Mouse (Mus musculus): ENCODE results near the gene Tbc1d22b. TPM values are rescaled to one million over a fixed set of nuclear protein-coding genes. Genes with fewer than 3 reads are reported as not detected.
A peak's percentile ranks its signal among the peaks of the same experiment; 100 is the strongest.
"Not testable (repeated sequence)": the region's sequence is repeated elsewhere in the genome, so short reads cannot be mapped to it uniquely, and the experiment has no call there.

Tbc1d22b gene
- polyA plus RNA-seq, 1 experiment from 2014 or later: 27.7 TPM

DNA sequence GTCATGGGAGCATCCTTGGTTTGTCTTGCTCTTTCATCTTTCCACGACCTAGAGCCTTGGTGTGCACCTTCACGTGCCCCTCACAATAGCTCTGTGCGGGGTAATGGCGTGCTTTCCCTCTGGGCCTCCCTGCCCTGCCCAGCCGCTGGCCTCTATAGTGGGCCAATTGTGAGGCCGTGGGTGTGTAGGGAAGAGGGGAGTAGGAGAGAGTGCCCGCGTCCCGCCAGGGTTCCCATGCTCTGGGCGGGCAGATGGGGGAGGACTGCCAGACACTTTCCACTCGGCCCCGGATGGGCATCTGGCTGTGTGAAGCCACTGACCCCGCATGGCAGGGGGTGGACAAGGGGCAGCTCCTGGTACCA, 47.2 kb downstream of the Tbc1d22b start:
- DNase-seq: no peak
- Histone ChIP-seq H3K4me3 (replicated peaks; ENCODE audit: low read depth, low read length) (no peak overlapping the region), H3K27ac (replicated peaks; ENCODE audit: low read depth, low read length) (no peak overlapping the region), H3K27me3 (ENCODE audit: control insufficient read depth, insufficient read depth, low read length) (no peaks in the 10 kb centered on the region), H3K9me3 (ENCODE audit: control insufficient read depth, low read length) (no peaks in the 10 kb centered on the region), H3K4me1 (ENCODE audit: control insufficient read depth, insufficient read depth, low read length) (no peaks in the 10 kb centered on the region), H3K4me2 (ENCODE audit: low read length) (no peak overlapping the region), H3K36me3 (ENCODE audit: control insufficient read depth, insufficient read depth, low read length) (peaks cover 49% of the 10 kb centered on the region), H3K9ac (replicated peaks; ENCODE audit: low read length) (no peak overlapping the region)
- WGBS: 70% methylated on average over 13 of the region's 13 CpGs
- ATAC-seq (ENCODE audit: low FRiP score, low TSS enrichment): no peak

DNA sequence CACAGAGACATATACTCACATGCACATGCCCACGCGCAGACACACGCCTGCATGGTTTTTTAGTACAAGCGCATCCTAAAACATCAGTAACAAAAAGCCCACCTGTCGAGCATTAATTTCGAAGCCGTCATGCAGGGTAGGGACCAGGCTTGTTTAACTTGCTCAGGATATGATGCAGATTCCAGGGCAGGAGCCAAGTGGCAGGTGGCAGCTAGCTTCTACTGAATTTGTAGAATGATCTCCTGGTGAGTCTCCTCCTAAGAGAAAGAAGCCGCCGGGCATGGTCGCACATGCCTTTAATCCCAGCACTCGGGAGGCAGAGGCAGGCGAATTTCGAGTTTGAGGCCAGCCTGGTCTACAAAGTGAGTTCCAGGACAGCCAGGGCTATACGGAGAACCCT, 49.5 kb downstream of the Tbc1d22b start:
- no peak overlapping the region for H3K27ac ChIP-seq (replicated peaks; ENCODE audit: low read depth, low read length)
- no peaks in the 10 kb centered on the region for H3K9me3 ChIP-seq (ENCODE audit: control insufficient read depth, low read length)
- no peaks in the 10 kb centered on the region for H3K27me3 ChIP-seq (ENCODE audit: control insufficient read depth, insufficient read depth, low read length)
- peaks cover 59% of the 10 kb centered on the region for H3K36me3 ChIP-seq (ENCODE audit: control insufficient read depth, insufficient read depth, low read length)
- H3K4me1 ChIP-seq (ENCODE audit: control insufficient read depth, insufficient read depth, low read length): no peaks in the 10 kb centered on the region
- no peak for DNase-seq
- no peak for ATAC-seq (ENCODE audit: low FRiP score, low TSS enrichment)
- no peak overlapping the region for H3K4me2 ChIP-seq (ENCODE audit: low read length)
- WGBS: 91% methylated on average over 14 of the region's 14 CpGs
- no peak overlapping the region for H3K4me3 ChIP-seq (replicated peaks; ENCODE audit: low read depth, low read length)
- H3K9ac ChIP-seq (replicated peaks; ENCODE audit: low read length): no peak overlapping the region

DNA sequence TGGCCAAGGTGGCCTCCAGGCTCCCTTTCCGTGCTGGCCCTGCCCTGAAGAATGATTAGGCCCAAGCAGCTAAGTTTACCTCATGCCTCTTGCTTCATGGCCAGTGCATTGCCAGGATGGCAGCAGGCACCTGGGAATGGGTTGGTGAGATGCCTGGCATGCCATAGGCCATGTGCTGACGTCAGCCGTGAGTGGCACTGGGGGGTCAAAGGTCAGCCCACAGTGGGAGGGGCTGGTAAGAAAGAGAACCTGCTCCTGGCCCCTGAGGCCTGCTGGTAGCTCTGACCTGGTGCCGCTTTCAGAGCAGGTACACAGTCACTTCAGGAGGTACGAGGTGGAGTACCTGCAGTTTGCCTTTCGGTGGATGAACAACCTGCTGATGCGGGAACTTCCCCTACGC, 50.0 kb downstream of the Tbc1d22b start:
- DNase-seq (no peak), ATAC-seq (ENCODE audit: low FRiP score, low TSS enrichment) (no peak)
- no peaks in the 10 kb centered on the region for H3K4me1 ChIP-seq (ENCODE audit: control insufficient read depth, insufficient read depth, low read length)
- H3K36me3 ChIP-seq (ENCODE audit: control insufficient read depth, insufficient read depth, low read length): peaks cover 60% of the 10 kb centered on the region
- 88% methylated on average over 8 of the region's 8 CpGs for WGBS
- no peak overlapping the region for H3K4me3 ChIP-seq (replicated peaks; ENCODE audit: low read depth, low read length)
- H3K27ac ChIP-seq (replicated peaks; ENCODE audit: low read depth, low read length): no peak overlapping the region
- no peak overlapping the region for H3K9ac ChIP-seq (replicated peaks; ENCODE audit: low read length)
- no peaks in the 10 kb centered on the region for H3K9me3 ChIP-seq (ENCODE audit: control insufficient read depth, low read length)
- no peak overlapping the region for H3K4me2 ChIP-seq (ENCODE audit: low read length)
- H3K27me3 ChIP-seq (ENCODE audit: control insufficient read depth, insufficient read depth, low read length): no peaks in the 10 kb centered on the region

DNA sequence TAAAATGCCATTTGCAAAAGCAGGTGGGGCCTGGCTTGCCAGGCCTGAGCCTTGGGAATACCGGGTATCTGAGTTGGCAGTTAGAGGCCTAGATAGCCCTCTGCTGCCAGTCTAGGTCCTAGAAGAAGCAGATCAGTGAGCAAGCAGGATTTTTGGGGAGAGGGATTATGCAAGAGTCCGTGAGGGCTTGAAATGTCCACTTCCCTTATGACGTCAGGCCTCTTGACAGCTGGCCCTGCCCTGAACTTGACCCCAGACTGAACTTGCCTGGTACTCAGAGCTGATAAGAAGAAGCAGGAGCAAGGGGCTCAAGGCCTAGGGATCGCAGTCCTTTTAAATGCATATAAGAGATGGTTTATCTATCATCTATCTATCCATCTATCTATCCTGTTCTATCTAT, 51.8 kb downstream of the Tbc1d22b start:
- DNase-seq: no peak
- Histone ChIP-seq H3K36me3 (ENCODE audit: control insufficient read depth, insufficient read depth, low read length) (peaks cover 58% of the 10 kb centered on the region), H3K4me2 (ENCODE audit: low read length) (no peak overlapping the region), H3K4me3 (replicated peaks; ENCODE audit: low read depth, low read length) (no peak overlapping the region), H3K4me1 (ENCODE audit: control insufficient read depth, insufficient read depth, low read length) (no peaks in the 10 kb centered on the region), H3K27ac (replicated peaks; ENCODE audit: low read depth, low read length) (no peak overlapping the region), H3K9ac (replicated peaks; ENCODE audit: low read length) (no peak overlapping the region), H3K9me3 (ENCODE audit: control insufficient read depth, low read length) (no peaks in the 10 kb centered on the region), H3K27me3 (ENCODE audit: control insufficient read depth, insufficient read depth, low read length) (no peaks in the 10 kb centered on the region)
- ATAC-seq (ENCODE audit: low FRiP score, low TSS enrichment): no peak
- WGBS: 87% methylated on average over 4 of the region's 4 CpGs

DNA sequence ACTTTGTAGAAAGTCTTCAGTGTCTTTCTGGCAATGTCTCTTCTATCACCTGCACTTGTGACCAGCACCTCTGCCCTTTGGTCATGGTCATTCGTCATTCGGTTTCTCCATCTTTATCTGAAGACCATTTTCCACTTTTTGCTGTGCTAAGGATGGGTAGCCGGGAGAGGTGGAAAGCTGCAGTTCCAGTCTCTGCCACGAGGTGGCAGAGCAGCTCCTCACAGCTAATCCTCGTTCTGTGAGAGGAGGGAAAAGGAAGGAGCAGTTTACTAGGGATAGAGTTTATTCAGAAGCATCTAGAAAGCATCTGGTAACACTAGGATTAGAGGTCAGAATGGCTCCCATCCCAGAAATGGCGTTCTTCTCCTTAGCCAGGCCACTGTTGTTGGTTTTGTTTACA, 53.7 kb downstream of the Tbc1d22b start:
- H3K9me3 ChIP-seq (ENCODE audit: control insufficient read depth, low read length): no peaks in the 10 kb centered on the region
- DNase-seq (peak; percentile 92), ATAC-seq (ENCODE audit: low FRiP score, low TSS enrichment) (no peak)
- no peaks in the 10 kb centered on the region for H3K4me1 ChIP-seq (ENCODE audit: control insufficient read depth, insufficient read depth, low read length)
- no peak overlapping the region for H3K9ac ChIP-seq (replicated peaks; ENCODE audit: low read length)
- H3K4me2 ChIP-seq (ENCODE audit: low read length): no peak overlapping the region
- no peak overlapping the region for H3K27ac ChIP-seq (replicated peaks; ENCODE audit: low read depth, low read length)
- WGBS: 24% methylated on average over 6 of the region's 6 CpGs
- H3K36me3 ChIP-seq (ENCODE audit: control insufficient read depth, insufficient read depth, low read length): peaks cover 54% of the 10 kb centered on the region
- H3K27me3 ChIP-seq (ENCODE audit: control insufficient read depth, insufficient read depth, low read length): no peaks in the 10 kb centered on the region
- no peak overlapping the region for H3K4me3 ChIP-seq (replicated peaks; ENCODE audit: low read depth, low read length)

DNA sequence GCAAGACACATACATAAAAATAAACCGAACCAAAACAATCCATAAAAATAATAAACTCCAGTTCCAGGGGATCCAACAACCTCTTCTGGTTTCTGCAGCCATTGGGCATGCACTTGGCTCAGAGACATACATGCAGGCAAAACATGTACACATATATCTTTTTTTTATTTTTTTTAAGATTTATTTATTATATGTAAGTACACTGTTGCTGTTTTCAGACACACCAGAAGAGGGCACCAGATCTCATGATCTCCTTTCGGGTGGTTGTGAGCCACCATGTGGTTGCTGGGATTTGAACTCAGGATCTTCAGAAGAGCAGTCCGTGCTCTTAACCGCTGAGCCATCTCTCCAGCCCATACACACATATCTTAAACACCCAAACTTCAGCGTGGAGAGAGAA, 63.9 kb downstream of the Tbc1d22b start:
- H3K9ac ChIP-seq (replicated peaks; ENCODE audit: low read length); H3K27ac ChIP-seq (replicated peaks; ENCODE audit: low read depth, low read length); H3K4me2 ChIP-seq (ENCODE audit: low read length); H3K4me3 ChIP-seq (replicated peaks; ENCODE audit: low read depth, low read length); ATAC-seq (ENCODE audit: low FRiP score, low TSS enrichment); DNase-seq; H3K27me3 ChIP-seq (ENCODE audit: control insufficient read depth, insufficient read depth, low read length); H3K36me3 ChIP-seq (ENCODE audit: control insufficient read depth, insufficient read depth, low read length); H3K9me3 ChIP-seq (ENCODE audit: control insufficient read depth, low read length): not testable (repeated sequence)
- 89% methylated on average over 5 of the region's 5 CpGs for WGBS
- peaks cover 28% of the 10 kb centered on the region; the same call in 1 of the 2 replicates for H3K4me1 ChIP-seq (ENCODE audit: control insufficient read depth, insufficient read depth, low read length)

DNA sequence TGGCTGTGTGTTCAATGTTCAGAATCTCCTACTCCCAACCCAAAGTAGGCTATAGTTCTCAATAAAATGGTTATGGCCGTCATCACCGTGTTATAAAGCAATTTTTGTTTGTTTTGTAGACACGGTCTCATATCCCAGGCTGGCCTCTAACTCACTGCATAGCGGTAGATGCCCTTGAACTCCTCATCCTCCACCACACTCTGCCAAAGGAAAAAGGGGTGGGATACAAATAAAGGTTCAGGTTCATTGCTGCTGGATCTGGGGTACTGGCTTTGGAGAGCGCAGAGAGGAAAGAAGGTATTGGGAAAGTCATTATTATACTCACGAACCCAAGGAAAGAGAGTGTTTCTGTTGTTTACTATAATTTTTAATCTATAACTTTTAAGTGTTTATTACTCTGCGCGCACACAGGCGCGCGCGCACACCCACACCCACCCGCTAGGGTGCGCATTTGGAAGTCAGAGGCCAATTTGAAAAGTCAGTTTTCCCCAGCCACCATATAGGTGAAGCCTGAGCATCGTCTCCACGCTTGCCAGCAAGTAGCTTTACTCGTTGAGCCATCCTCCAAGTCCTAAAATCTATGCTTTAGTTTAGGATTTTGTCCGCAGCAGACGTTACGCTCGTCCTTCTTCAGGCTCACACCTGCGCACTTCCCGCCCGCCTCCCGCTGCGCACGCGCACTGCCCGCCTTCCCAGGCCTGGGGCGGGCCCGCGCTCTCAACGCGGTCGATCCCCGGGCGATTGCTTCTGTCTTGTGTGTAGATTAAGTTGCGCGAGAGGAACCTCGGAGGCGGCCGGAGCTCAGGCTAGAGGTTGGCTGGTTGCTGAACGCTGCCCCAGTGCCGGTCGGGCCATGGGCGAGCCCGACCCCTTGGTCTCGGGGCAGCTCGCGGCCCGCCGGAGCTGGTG, 64.8 kb downstream of the Tbc1d22b start, which contains the start of the genes Rnf8 and Gm28043:
TSS of gene Rnf8 (plus strand) at position 676 of the 909 bp plus-strand sequence.
TSS of gene Gm28043 (plus strand) at position 762 of the 909 bp plus-strand sequence.
- DNase-seq (peak; percentile 97), ATAC-seq (ENCODE audit: low FRiP score, low TSS enrichment) (peak; percentile 94)
- Histone ChIP-seq H3K27me3 (ENCODE audit: control insufficient read depth, insufficient read depth, low read length) (no peaks in the 10 kb centered on the region), H3K36me3 (ENCODE audit: control insufficient read depth, insufficient read depth, low read length) (peaks cover 9% of the 10 kb centered on the region), H3K4me3 (replicated peaks; ENCODE audit: low read depth, low read length) (peak within 1 kb of the TSS; percentile 99), H3K9me3 (ENCODE audit: control insufficient read depth, low read length) (no peaks in the 10 kb centered on the region), H3K4me1 (ENCODE audit: control insufficient read depth, insufficient read depth, low read length) (peaks cover 28% of the 10 kb centered on the region; the same call in 1 of the 2 replicates), H3K27ac (replicated peaks; ENCODE audit: low read depth, low read length) (peak within 1 kb of the TSS; percentile 90), H3K4me2 (ENCODE audit: low read length) (peak within 1 kb of the TSS; percentile 89), H3K9ac (replicated peaks; ENCODE audit: low read length) (peak within 1 kb of the TSS; percentile 97)
- WGBS: 2% methylated on average over 52 of the region's 52 CpGs

DNA sequence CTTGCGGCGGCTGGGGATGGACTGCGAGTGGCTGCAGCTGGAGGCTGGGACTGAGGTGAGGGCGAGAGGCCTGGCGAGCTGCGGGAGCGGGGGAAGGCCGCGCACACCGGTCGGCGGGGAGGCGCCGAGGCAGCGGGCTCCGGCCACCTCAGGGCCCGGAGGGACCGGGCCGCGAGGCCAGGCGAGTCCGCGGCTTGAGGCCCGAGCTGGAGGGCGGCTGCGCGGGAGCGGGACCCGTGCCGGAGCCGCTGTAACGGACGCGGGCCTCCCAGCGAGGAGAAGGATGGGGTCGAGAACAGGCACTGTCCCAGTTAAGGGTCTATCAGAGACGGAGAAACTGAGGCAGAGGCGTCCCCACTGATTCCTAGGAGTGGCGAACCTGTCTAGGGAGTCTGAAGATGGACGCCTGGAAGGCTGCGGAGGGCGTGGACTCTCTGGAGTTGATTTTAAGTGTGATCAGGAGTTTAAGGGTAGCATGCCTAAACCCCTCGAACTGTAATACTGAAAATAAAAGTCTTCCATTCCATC, 65.5 kb downstream of the Tbc1d22b start:
- WGBS: under 1% methylated on average over 43 of the region's 43 CpGs
- Histone ChIP-seq H3K4me1 (ENCODE audit: control insufficient read depth, insufficient read depth, low read length) (peaks cover 28% of the 10 kb centered on the region; the same call in 1 of the 2 replicates), H3K36me3 (ENCODE audit: control insufficient read depth, insufficient read depth, low read length) (peaks cover 16% of the 10 kb centered on the region), H3K4me2 (ENCODE audit: low read length) (peak overlapping the region; percentile 89), H3K4me3 (replicated peaks; ENCODE audit: low read depth, low read length) (peak overlapping the region; percentile 99), H3K27me3 (ENCODE audit: control insufficient read depth, insufficient read depth, low read length) (no peaks in the 10 kb centered on the region), H3K9ac (replicated peaks; ENCODE audit: low read length) (peak overlapping the region; percentile 97), H3K9me3 (ENCODE audit: control insufficient read depth, low read length) (no peaks in the 10 kb centered on the region), H3K27ac (replicated peaks; ENCODE audit: low read depth, low read length) (peak overlapping the region; percentile 90)
- DNase-seq: no peak
- ATAC-seq (ENCODE audit: low FRiP score, low TSS enrichment): peak; percentile 59; the same call in 1 of the 2 replicates

All from midbrain, embryonic 14.5 days (tissue).